Mouse (Mus musculus) urinary bladder, postnatal 4 days (tissue): Measurements from ENCODE around the gene Ifngr1.

Source experiments
- DNase-seq, 2 experiments: peaks; one replicate each; pipeline ENCODE4 v3.0.0; 2021 to 2022; ENCODE audit warnings: low spot score in 2 of 2

The Ifngr1 gene

DNA sequence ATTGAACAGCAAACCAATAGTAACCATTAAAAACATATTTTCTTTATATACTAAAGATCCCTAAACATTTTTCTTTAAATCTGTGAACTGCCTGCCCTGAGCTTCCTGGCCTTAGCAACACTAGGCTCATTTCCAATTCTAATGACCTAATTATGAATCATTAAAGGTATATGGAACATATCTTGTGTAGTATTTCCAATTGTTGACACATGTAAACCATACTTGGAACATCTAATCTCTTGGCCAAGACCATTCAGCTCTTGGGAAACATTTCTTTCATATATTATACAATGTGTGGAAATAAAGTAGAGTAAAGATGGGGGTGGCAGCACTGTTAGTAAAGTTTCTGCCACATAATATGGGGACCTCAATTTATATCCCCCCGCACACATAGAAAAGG is 47.9 kb downstream of the Ifngr1 start:
- no peak for DNase-seq

DNA sequence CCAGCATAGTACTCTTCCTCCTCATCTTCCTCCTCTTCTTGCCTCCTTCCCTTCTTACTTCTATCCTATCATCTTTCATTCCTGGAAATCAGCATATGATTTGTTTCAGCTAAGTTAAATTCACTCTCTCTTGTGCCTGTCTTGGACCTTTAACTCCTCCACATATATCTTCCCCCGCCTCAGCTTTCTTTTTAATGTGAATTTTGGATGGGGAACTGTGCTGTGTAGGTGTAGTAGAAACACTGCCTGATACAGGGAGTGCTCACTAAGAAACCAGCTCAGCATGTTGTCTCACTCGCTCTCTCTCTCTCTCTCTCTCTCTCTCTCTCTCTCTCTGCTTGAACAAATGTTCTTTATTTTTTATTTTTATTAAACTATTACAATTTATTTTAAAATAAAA is 53.4 kb downstream of the Ifngr1 start:
- DNase-seq = no peak

DNA sequence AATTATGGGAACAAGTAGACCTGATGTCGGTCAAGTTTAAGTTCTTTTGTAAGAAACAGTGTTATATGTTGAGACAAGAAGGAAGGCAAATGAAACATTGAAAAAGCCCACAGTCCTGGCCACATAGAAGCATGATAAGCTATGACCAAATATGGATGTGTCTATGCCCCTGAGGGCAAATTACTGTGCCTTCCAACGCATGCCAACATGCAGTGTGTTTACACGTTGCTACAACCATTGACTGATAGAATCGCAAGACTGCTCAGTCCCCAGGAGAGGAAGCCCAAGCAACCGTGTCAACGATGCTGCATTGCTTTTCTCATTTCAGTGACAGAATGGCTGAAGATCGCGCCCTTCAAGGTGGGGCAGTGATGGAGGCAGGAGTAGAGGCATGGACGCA is 65.7 kb downstream of the Ifngr1 start:
- no peak for DNase-seq
